Mouse (Mus musculus) urinary bladder, postnatal 10 days (tissue): ENCODE measurements around the gene Pacrg.

Experiments
- DNase-seq: peaks from one replicate; pipeline ENCODE4 v3.0.0; 2022; ENCODE audit warnings: low spot score

Pacrg gene

DNA sequence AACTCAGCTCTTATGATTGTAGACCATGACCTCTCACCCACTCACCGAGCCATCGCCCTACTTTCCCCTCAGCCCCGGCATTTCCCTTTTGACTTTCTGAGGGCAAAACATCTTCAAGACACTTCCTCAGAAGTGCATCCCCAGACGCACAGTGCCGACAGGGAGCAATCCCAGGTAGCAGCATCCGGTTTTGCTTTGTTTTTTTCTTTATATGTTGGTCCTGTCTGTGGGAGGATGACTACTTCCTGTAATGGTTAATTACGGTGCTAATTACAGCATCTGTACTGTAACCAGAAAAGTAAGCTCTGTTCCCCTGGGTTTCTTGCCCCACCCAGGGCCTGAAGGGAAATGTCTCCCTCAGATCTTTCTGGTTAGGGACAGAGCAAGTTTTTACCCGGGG lies 468.6 kb downstream of the Pacrg start:
- no peak for DNase-seq

- no peak for DNase-seq
Measured at GRCm38 (mm10) chr17:10370660-10371130, 469.4 kb downstream of the Pacrg start.

GRCm38 (mm10) chr17:10369961-10370659 lies 470.0 kb downstream of the Pacrg start:
- no peak for DNase-seq

DNA sequence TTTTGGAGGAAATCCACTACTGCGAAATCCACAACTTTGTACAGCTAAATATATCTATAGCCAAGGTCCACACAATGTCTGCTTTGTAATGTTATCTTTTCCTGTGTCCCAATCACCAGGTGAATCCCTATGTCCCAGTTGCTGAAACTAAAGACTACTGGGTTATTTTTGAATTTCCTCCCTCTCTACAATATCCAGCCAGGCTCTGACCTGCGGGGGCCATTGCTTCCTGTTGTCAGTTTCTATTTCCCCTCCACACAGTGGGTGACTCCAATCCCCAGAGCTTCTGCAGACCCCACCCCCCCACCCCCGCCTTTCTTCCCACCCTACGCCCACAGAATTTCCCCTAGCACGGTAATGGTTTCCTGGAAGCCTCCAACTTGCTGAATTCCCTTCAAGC lies 473.1 kb downstream of the Pacrg start:
- DNase-seq, result no peak

GRCm38 (mm10) chr17:10366577-10366976 lies 473.5 kb downstream of the Pacrg start:
- DNase-seq, result no peak

GRCm38 (mm10) chr17:10365501-10366482 lies 474.3 kb downstream of the Pacrg start:
- no peak for DNase-seq

DNA sequence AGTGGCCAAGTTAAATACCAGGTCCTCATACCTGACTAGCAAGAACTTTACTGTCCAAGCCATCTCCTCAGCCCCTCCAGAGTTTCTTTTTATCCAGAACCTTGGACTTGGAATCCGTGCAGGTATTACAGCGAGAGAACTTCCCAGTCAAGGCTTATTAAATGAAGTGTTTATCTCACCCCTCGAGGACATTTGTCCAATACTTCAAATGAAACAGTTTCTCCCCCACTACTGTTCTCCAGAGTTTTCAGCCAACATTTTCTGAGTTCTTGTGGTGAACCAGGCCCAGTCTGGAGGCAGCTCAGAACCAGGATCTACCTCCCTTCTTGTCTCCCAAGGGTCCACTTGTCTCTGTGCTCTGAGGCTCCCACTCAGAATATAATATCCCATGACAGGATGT lies 477.0 kb downstream of the Pacrg start:
- no peak for DNase-seq

- DNase-seq, result no peak
Measured at GRCm38 (mm10) chr17:10361882-10362291, 478.2 kb downstream of the Pacrg start.

DNA sequence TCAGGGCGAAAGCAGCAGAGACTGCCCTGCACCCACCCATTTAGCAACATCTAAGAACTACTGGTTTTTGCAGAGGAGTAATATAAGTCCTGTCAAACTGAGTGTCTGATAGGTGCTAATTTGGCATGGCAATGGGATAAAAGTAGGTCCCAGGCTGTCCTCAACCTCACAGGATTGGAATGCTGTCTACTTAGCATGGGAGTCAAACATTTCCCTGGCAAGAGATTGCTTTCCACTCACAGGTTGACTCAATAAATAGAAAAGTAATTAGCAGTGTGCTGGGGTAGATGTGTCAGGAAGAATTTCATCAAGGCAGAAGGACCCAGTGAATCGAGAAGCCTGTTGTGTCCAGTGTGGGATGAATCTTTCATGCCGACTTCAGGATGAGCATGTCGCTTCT lies 479.4 kb downstream of the Pacrg start:
- DNase-seq, result no peak

- no peak for DNase-seq
Measured at GRCm38 (mm10) chr17:10359466-10359865, 480.6 kb downstream of the Pacrg start.

DNA sequence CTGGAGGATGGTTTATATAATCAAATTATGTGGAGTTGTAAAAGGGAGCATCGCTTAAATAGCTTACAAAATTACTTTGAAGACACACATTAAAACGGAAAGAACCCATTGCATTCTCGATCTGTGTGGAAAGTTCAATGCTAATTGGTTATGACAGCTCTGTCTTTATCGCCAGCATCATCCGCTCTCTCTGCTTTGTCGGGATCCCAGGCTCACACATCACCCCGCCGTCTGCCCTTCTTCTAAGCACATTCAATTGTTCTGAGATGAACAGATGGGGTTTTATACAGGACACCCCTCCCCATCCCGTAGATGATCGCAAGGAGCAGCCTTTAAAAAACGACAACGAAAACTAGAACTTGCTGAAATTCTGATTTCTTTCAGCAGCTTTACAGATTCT lies 482.8 kb downstream of the Pacrg start:
- DNase-seq, result no peak

DNA sequence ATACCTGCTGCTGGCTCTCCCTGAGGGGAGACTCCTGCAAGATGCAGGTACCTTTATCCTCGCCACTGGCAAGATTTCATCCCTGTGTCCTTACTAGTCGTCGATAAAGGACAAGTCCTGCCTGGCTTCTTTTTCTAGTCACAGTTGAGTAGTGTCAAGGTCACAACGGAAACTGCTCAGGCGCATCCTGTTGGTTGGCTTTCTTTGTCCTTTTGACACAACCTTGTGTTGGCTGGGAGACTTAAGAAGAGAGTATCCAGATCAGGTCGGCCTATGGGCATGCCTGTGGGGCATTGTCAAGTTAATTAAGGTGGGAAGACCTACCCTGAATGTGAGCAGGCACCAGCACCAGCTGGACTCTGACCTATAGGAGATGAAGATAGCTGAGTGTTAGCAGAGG lies 483.8 kb downstream of the Pacrg start:
- no peak for DNase-seq

GRCm38 (mm10) chr17:10355746-10356145 lies 484.4 kb downstream of the Pacrg start:
- DNase-seq, result no peak
